Mouse (Mus musculus) frontal cortex, postnatal 14 days (tissue): ENCODE measurements around the gene Qrfp.

Experiments used
- DNase-seq, 2 experiments: peaks; one replicate each; pipeline ENCODE4 v3.0.0; 2022; ENCODE audit warnings: low spot score in 2 of 2

Gene Qrfp

DNA sequence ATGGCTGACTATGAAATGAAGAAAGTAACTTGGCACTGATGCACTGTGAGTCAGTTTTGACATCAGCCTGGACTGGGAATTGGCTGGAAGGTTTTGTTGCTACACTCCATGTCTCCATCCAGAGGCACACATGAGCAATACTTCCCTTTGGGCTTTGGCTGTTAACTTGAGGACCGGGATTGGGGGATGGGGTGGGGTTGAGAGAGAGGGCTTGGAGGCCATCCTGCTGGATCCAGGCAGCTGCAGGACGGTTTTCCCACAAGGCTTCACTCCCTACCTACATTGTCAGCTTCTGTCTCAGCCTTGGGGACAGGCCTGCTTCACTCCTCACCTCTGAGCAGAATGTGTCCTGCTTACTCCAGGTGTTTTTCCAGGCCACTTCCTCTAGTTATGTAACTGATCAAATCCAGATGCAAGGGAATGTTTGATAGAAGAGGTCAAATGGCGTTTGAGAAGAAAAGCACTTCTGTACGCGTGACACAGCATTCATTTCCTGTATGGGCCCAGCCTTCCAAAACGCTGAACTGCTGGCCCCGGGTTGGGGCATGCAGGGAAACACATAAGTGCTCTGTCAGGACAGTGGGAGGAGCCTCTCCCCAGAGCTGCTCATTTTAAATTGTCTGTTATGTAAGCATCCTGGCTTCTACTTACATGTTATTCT is 39.5 kb downstream of the Qrfp start:
- no peak for DNase-seq

DNA sequence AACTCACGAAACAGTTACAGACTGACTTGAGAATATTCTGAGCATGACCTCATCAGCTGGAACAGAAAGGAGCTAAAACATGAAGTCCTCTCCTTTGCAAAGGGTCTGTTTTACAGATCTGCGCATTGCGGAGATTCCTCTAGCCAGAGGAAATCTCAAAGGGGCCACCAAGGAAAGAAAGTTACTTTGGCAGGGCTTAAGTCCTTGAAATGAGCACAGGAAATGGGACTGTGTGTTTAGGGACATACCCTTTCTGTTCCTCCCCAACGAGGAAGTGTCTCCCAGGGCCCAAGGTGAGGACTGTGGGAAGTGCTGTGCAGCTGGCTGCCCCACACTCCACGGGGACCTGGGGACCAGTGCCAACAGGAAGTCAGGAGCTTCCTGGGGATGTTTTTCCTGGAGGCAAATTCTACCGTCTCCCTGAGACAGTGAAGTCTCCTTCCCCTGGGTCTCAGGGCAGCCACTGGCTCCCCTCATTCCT is 40.7 kb downstream of the Qrfp start:
- DNase-seq, result no peak

DNA sequence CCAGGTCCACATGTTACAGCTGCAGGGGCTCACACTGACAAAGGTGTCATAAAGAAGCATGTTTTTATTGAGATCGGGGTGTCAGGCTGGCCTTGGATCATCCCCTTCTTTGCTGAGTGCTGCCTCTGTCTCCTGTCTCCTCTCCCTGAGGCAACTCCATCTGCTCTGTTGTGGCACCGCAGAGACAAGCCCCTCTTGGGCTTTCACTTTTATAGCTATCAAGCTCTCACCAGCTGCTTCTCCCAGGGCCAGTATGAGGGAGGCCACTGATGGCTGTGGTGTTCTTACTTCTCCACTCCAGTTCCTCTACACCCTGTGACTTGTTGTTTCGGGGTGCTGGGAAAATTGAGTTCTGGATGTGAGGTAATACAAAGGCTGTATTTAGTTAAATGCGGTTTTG is 41.3 kb downstream of the Qrfp start:
- DNase-seq, result no peak

DNA sequence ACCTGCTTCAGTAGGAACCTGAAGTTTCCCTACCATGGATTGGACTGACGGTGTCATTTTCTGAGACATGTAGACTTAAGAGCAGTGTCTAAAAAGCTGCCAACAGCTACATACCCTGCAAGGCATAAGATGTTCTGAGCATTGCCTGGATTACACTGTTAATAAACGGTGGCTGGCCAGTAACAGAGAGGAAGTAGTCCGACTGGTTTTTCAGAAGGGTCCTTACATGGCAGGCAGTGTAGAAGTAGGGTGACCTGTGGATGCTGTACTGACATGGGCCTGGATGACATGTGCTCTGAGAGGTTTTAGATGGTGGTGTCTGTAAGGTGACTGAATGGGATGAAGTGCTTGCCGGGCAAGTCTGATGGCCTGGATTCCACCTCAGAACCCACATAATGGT is 42.6 kb downstream of the Qrfp start:
- DNase-seq, result no peak

DNA sequence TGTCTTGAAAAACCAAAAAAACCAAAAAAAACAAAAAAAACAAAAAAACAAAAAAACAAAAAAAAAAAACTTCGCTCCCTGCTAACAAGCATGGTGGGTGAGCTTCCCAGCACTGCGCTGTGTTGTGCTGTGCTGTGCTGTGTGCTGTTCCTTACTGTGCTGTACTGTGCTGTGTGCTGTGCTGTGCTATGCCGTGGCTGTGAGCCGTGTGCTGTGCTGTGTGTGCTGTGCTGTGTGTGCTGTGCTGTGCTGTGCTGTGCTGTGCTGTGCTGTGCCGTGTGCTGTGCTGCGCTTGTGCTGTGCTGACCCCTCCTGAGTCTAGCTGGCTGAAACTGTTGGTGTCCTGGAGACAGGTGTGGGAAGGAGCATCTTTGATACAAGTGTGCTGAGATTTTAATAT is 43.3 kb downstream of the Qrfp start:
- DNase-seq, result no peak

DNA sequence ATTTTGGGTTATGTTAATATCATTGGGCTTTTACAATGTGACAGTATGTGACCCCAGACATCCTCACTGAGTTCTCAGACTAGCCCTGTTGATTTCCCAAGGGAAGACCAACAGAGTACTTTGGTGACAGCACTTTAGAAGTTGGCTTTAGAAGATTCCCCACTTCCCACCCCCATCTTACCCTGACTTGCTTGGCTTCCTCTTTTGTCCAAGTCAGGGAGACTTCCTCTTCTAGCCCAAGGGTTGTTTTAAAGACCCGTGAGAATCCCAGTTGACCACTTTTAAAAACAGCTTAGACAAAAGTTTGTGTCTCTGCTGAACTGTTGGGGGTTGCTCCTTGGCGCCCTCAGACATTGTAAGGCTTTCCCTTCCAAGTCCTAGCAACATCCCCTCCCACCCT is 47.1 kb downstream of the Qrfp start:
- DNase-seq, result no peak

DNA sequence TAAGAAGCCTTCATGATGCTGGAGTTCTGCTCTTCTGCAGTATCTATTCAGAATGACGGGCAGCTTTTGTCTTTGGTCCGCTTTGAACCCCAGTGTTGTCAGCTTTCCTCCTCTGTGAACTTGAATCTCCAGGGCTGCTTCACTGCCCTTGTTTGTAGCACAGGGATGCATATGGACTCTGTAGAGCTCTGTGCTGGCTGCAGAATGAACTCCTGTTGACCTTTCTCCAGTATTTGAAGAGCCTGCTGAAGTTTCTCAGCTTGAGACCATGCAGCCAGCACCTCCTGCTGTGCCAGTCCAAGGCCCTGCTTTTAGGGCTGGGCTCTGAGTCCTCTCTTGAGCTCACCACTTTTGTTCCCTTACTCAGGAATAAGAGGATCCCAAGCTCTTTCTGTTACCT is 47.5 kb downstream of the Qrfp start:
- no peak for DNase-seq

DNA sequence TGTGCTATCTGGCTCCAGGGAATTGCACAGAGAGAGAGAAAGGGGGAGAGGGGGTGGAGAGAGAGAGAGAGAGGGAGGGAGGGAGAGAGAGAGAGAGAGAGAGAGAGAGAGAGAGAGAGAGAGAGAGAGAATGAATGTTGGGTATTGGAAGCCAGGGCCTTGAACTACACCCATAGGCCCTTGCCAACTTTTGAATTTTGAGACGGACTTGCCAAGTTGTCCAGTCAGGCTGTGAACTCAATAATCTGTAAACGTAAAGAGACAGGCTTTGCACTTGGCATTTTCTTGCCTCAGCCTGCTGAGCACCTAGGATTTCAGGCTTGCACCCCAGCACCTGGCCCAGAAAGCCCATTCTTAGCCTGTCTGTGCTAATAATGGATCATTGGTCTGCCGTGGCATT is 48.2 kb downstream of the Qrfp start:
- DNase-seq, result no peak

DNA sequence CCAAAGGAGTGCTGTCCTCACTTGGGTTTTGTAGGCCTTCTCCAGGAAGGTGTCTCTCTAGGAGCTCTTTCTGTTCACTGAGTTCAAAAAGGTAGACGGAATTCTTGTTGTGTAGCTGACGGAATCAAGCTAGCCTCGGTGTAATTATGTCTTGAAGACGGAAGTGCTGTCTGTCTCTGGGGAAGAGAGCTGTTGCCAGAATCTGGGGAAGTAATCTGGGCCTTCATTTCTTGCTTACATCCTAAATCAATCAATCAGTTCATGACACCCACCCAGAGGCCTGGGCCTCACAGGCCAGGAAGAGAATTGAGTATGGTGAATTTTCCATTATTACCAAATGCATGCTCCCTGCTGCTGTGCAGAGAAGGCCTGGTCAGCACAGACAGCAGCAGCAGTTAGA is 48.8 kb downstream of the Qrfp start:
- DNase-seq, result no peak

DNA sequence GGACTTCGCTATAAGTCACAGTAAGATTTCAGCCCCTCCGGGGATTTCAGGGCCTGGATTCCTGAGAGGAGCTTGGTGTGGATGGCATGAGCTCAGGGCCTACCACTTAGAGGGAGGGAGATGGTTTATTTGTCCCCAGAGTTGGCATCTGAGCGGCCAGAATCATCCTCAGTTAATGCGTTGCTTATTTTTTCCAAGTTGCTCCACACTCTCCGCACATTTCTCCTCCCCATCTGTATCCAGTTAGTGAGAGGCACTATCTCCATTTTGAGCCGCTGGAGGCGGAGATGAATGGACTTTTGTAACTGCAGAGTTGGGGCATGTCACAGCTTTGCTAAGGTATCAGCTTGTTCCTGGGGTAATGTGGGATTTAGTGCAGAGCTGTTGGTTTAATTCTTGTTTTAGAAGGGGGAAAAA is 49.3 kb downstream of the Qrfp start:
- no peak for DNase-seq

DNA sequence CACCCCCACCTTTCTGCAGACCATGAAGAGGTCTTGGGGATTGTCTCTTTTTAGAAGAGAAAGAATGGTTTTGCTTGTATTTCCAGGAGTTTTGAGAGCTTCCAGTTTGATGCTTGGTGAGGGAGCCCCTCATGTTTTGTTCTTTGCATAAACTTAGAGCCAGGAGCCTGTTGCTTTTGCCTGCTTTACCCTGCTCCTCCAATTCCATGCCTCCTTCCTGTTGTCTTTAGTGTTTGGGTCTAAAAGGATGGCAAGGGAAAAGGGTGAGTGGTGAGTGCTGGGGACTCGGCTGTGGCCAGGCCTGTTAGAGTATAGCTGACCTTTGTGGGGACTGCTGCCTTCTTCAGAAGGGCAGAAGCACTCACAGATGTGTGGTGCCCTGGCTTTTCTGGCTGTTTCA is 49.9 kb downstream of the Qrfp start:
- DNase-seq, result no peak

DNA sequence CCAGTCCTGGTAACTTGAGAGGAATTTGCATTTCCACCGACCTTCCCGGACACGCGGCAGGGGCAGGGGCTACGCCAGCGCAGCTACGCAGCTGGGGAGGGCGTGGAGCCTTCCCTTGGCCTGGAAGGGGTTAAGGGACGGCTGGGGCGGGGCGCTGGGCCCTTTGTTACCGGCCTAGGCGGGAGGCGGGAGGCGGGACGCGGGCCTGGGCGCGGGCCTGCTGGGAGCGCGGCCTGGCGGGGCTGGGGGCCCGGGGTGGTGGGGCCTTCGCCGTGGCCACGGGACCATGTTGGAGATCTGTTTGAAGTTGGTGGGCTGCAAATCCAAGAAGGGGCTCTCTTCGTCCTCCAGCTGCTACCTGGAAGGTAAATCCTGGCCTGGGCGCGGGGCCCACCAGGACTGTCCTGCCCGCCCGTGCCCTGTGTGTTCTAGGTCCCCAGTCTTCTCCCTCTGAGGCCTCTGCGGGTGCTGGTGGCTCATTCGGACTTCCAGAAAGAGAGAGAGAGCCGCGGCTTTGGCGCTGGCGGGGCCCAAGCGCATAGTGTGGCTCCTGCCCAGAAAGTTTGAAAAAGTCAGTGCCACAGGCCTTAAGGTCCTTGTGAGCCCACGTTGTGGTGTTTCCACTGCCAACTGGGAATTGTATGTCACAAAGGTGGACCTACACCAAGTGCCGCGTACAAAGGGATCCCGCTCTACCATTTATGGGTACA is 50.5 kb downstream of the Qrfp start:
- DNase-seq, result no peak

DNA sequence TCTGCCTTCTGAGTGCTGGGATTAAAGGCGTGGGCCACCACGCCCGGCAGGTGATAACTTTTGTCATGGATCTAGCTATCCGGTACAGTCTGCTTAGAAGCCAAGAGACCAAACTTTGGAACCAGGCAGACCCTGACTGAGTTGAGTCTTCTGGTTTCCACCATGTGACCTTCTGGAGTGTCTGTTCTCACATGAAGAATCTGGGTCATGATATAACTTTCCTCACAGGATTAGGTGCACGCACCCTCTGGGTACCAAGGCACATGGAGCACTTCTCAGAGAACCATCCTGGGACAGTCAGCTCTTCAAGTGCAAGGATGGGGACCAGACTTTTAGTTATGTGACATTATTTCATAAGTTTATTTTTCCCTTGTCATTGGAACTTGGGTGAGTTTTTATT is 51.4 kb downstream of the Qrfp start:
- no peak for DNase-seq

DNA sequence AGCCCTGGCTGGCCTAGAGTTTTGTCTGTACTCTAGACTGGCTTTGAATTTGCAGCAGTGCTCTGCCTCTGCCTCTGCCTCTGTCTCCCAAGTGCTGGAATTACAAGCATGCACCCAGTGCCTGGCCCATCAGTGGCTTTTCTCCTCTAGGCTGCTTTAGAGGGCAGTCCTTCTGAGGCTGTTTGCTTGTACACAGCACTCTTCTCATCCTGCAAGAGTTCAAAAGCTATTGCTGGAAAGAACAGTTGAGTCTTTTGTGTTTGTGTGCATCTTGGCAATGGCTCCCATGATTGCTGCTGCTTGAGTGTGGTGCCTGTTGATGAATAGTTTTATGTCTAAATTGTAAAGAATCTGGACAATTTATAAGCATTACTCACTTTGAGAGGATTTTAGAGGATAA is 52.9 kb downstream of the Qrfp start:
- DNase-seq, result no peak
